Mouse (Mus musculus) lung, postnatal 36 days (tissue): Measurements from ENCODE around the gene Dcp1b.

Experiments
- DNase-seq: peaks from one replicate; pipeline ENCODE4 v3.0.0; 2022; ENCODE audit warnings: mixed read lengths

Gene Dcp1b

GRCm38 (mm10) chr6:119235441-119235840, 60.4 kb downstream of the Dcp1b start:
- no peak for DNase-seq

DNA sequence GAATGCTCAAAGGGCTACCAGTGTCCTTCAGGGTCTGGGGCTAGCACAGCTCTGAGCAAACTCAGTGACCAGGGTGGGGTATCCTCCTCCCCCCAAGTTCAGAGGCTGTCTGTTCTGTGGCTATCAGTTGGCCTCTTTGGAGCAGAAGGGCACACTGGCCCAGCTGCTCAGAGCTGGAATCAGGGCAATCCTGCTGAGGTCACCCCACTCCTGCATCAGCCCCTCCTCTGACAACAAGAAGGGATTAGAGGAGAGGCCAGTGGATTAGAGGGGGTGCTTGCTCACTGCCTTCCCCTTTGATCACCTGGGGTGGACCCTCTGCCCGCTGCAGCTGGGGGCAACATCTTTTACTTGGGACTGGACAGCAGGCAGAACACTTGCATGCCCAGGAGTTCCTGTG, 61.2 kb downstream of the Dcp1b start, which contains the start of gene Cacna2d4:
Cacna2d4 (plus strand) TSS at position 286 of the 400 bp plus-strand sequence.
- no peak for DNase-seq

- peak; percentile 27 for DNase-seq
These were observed 62.5 kb downstream of the Dcp1b start for GRCm38 (mm10) chr6:119237427-119237989.

DNA sequence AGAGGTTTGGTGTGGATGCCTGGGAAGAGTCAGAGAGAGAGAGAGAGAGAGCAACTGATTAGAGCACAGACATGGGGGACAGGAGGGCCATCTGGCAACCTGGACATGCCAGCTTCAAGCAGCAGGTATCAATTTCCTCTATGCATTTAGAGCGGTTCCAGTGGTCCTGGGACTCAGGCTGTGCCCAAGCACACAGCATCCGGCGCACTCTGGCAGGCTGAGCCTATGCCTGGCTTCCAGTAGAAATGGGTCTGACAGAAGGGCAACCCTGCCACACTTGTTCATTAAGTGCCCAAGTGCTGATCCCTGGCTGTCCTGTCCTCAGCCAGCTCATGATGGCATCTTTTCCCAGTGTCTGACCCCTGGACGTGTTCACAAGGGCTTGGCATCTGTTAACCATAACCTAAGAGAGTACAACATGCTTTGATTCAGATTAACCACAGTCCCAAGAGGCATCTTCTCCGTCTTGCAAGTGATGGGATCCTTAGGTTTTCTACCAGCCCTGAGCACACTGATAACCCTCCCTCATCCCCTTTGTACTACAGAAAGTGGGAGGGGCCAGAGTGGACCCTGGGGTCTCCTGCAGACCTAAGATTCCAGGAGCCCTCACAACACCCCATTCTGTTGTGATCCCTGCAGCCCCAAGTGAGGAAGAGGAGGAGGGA, 64.4 kb downstream of the Dcp1b start:
- no peak for DNase-seq

DNA sequence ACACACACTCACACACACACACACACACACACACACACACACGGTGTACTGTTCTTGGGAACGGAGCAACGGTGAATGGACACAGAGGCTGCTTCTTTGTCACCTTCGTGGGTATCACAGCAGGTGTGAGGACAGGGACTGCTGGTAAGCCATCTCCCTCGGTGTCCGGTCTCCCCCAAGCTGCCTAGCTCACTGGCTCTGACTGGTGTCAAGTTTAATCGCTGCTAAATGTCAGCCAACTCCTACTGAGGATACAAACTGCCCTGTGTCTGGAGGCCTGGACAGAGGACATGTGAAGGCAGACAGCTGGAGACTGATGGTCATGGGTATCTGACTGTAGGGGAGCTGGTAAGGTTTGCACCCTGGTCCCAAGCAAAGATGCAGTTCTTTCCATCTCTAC, 65.2 kb downstream of the Dcp1b start:
- no peak for DNase-seq

- no peak for DNase-seq
These were observed 66.0 kb downstream of the Dcp1b start for GRCm38 (mm10) chr6:119240871-119241705.

GRCm38 (mm10) chr6:119246082-119246481, 71.0 kb downstream of the Dcp1b start:
- DNase-seq = no peak

DNA sequence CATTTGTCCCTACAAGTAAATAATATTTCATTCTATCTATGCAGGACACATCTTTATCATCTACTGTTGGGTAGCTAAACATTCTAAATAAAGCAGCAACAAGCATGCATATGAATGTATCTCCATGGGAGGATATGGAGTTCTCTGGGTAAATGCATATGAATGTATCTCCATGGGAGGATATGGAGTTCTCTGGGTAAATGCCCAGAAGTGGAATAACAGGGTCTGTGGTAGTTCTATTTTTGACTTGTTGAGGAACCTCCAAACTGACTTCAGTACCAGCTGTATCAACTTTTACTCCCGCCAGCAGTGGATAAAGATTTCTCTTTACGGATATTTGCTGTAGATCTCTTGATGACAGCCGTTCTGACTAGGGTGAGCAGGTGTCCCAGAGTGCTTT, 73.5 kb downstream of the Dcp1b start:
- no peak for DNase-seq

GRCm38 (mm10) chr6:119249726-119250125, 74.7 kb downstream of the Dcp1b start:
- no peak for DNase-seq

DNA sequence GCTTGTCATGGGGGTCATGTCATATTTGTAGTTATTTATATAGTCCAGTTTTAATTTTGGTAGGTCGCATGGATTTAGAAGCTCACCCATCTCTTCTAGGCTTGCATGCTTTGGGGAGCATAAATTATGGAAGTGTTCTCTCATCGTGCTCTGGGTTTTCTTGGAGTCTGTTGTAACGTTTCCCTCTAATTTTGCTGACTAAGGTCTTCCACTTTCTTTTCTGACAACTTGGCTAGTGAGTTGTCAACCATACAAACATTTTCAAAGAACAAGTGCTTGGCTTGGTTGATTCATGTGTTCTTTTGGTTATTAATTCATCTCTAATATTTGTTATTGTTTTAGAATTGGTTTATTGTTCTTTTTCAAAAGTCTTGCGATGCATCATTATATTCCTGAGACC, 76.7 kb downstream of the Dcp1b start:
- DNase-seq = no peak
